Mouse (Mus musculus) limb, embryonic 14.5 days (tissue): ENCODE results near the gene Dynlt3. TPM values are rescaled to one million over a fixed set of nuclear protein-coding genes. Genes with fewer than 3 reads are reported as not detected.
A peak's percentile ranks its signal among the peaks of the same experiment; 100 is the strongest.
"Not testable (repeated sequence)": the region's sequence is repeated elsewhere in the genome, so short reads cannot be mapped to it uniquely, and the experiment has no call there.

Experiments
- ATAC-seq: fragments of 200-750 bp; cut with Nextera tagmentation; 2 replicates; pipeline ENCODE4 v1.8.0; 2017; ENCODE audit warnings: low read depth, moderate number of reproducible peaks, moderate TSS enrichment; ENCODE audit not compliant: low FRiP score
- DNase-seq: peaks from one replicate; pipeline ENCODE4 v3.0.0-alpha.2; 2015; ENCODE audit warnings: low spot score
- H3K27ac ChIP-seq: fragments of 300-500 bp; sonication (generic); replicated peaks from 2 replicates; pipeline ENCODE4 v1.5.1; 2014; ENCODE audit warnings: low read depth, mild to moderate bottlenecking, low read length, moderate library complexity, mixed read lengths
- H3K27me3 ChIP-seq: fragments of 300-500 bp; sonication (generic); 2 replicates; pipeline ENCODE4 v1.6.1; 2014; ENCODE audit warnings: low read length, mixed read lengths; ENCODE audit not compliant: control insufficient read depth, insufficient read depth
- H3K36me3 ChIP-seq: fragments of 300-500 bp; sonication (generic); 2 replicates; pipeline ENCODE4 v1.6.1; 2014; ENCODE audit warnings: mild to moderate bottlenecking, low read length, moderate library complexity, mixed read lengths; ENCODE audit not compliant: control insufficient read depth, insufficient read depth
- H3K4me1 ChIP-seq: fragments of 300-500 bp; sonication (generic); 2 replicates; pipeline ENCODE4 v1.6.1; 2014; ENCODE audit warnings: antibody characterized with exemption, low read length, mixed read lengths; ENCODE audit not compliant: control insufficient read depth, insufficient read depth
- H3K4me2 ChIP-seq: fragments of 300-500 bp; sonication (generic); replicated peaks from 2 replicates; pipeline ENCODE4 v1.6.1; 2014; ENCODE audit warnings: low read depth, mild to moderate bottlenecking, low read length, moderate library complexity; ENCODE audit not compliant: severe bottlenecking
- H3K4me3 ChIP-seq: fragments of 300-500 bp; sonication (generic); replicated peaks from 2 replicates; pipeline ENCODE4 v1.5.1; 2014; ENCODE audit warnings: low read length
- H3K9ac ChIP-seq: fragments of 300-500 bp; sonication (generic); 2 replicates; pipeline ENCODE4 v1.6.1; 2014; ENCODE audit warnings: mild to moderate bottlenecking, low read depth, low read length, moderate library complexity; ENCODE audit not compliant: severe bottlenecking
- H3K9me3 ChIP-seq: fragments of 300-500 bp; sonication (generic); 2 replicates; pipeline ENCODE4 v1.6.1; 2016; ENCODE audit warnings: low read length; ENCODE audit not compliant: control insufficient read depth
- POLR2A ChIP-seq: fragments of 200-500 bp; IDR thresholded peaks from 2 replicates; pipeline ENCODE4 v1.8.0; 2012; ENCODE audit warnings: inconsistent platforms, mild to moderate bottlenecking, moderate library complexity, borderline replicate concordance; ENCODE audit not compliant: insufficient read depth, insufficient read length; ENCODE audit errors: extremely low read depth
- WGBS: fragments of 180-500 bp; shearing (Covaris S2); extraction: QIAGEN DNeasy Blood & Tissue Kit; methylation state at CpG from one replicate; pipeline ENCODE4 v1.1.7; 2014; 5-methylcytosine and 5-hydroxymethylcytosine counted together
- polyA plus RNA-seq, 2 experiments: library from polyadenylated mRNA; depleted of rRNA in 1 of 2; stranded (reverse) in 1 of 2; unstranded in 1 of 2; fragments of >200 nt; fragmentation: Nextera tagmentation in 1 of 2; extraction: Ambion mirVana in 1 of 2; gene quantifications; 2 replicates each; pipeline versions ENCODE4 v1.2.1 to v1.2.3; 2012 to 2014

Gene Dynlt3
- polyA plus RNA-seq (2012; rRNA removed) (23.7 and 38.6 TPM in 2 replicates), polyA plus RNA-seq (2014; fragmentation: Nextera tagmentation; extraction: Ambion mirVana) (45.8 and 58.4 TPM in 2 replicates)

- DNase-seq (peak; percentile 84), ATAC-seq (peak; percentile 97)
- peak within 1 kb of the TSS; percentile 79 for H3K27ac ChIP-seq
- peak within 1 kb of the TSS; percentile 43 for H3K4me2 ChIP-seq
- WGBS = 8% methylated on average over 30 of the region's 30 CpGs
- H3K9ac ChIP-seq = peak within 1 kb of the TSS; percentile 62
- peak within 1 kb of the TSS; percentile 48 for H3K4me3 ChIP-seq
- TF ChIP-seq POLR2A = no peak
- no peaks in the 10 kb centered on the region for H3K9me3 ChIP-seq
- H3K4me1 ChIP-seq = no peaks in the 10 kb centered on the region; the same call in 1 of the 2 replicates
- no peaks in the 10 kb centered on the region for H3K27me3 ChIP-seq
- no peaks in the 10 kb centered on the region for H3K36me3 ChIP-seq
Measured at GRCm38 (mm10) chrX:9662391-9663111, at the start of gene Dynlt3. Gene Dynlt3, minus strand, starts transcription at chrX:9663003.

GRCm38 (mm10) chrX:9699815-9700214 lies 37.0 kb upstream of the Dynlt3 start:
- Histone ChIP-seq H3K4me3 (no peak overlapping the region), H3K36me3 (no peaks in the 10 kb centered on the region), H3K9me3 (no peaks in the 10 kb centered on the region), H3K4me1 (no peaks in the 10 kb centered on the region), H3K9ac (no peak overlapping the region), H3K4me2 (no peak overlapping the region), H3K27me3 (no peaks in the 10 kb centered on the region), H3K27ac (no peak overlapping the region)
- DNase-seq = no peak
- TF ChIP-seq POLR2A = no peak
- ATAC-seq = no peak
- WGBS = 91% methylated on average over 3 of the region's 3 CpGs

- no peaks in the 10 kb centered on the region for H3K9me3 ChIP-seq
- no peak overlapping the region for H3K27ac ChIP-seq
- no peaks in the 10 kb centered on the region for H3K4me1 ChIP-seq
- TF ChIP-seq POLR2A = no peak
- no peak overlapping the region for H3K4me2 ChIP-seq
- no peak overlapping the region for H3K4me3 ChIP-seq
- DNase-seq = no peak
- H3K36me3 ChIP-seq = no peaks in the 10 kb centered on the region
- no peak overlapping the region for H3K9ac ChIP-seq
- H3K27me3 ChIP-seq = no peaks in the 10 kb centered on the region
- WGBS = 71% methylated on average over 6 of the region's 6 CpGs
- no peak for ATAC-seq
Measured at GRCm38 (mm10) chrX:9695997-9696396, 33.2 kb upstream of the Dynlt3 start.

GRCm38 (mm10) chrX:9672040-9672439 lies 9.2 kb upstream of the Dynlt3 start:
- WGBS = 67% methylated on average over 1 of the region's 1 CpGs
- H3K4me2 ChIP-seq = no peak overlapping the region
- no peak overlapping the region for H3K27ac ChIP-seq
- no peak for ATAC-seq
- no peak overlapping the region for H3K4me3 ChIP-seq
- no peaks in the 10 kb centered on the region for H3K27me3 ChIP-seq
- no peaks in the 10 kb centered on the region for H3K9me3 ChIP-seq
- no peak for TF ChIP-seq POLR2A
- DNase-seq = no peak
- no peaks in the 10 kb centered on the region for H3K36me3 ChIP-seq
- no peak overlapping the region for H3K9ac ChIP-seq
- no peaks in the 10 kb centered on the region for H3K4me1 ChIP-seq

- DNase-seq = no peak
- no peak overlapping the region for H3K4me2 ChIP-seq
- TF ChIP-seq POLR2A = no peak
- H3K9me3 ChIP-seq = no peaks in the 10 kb centered on the region
- 90% methylated on average over 3 of the region's 3 CpGs for WGBS
- H3K9ac ChIP-seq = no peak overlapping the region
- H3K27me3 ChIP-seq = no peaks in the 10 kb centered on the region
- no peak overlapping the region for H3K27ac ChIP-seq
- H3K4me3 ChIP-seq = no peak overlapping the region
- no peaks in the 10 kb centered on the region for H3K36me3 ChIP-seq
- no peak for ATAC-seq
- no peaks in the 10 kb centered on the region for H3K4me1 ChIP-seq
Measured at GRCm38 (mm10) chrX:9671418-9671817, 8.6 kb upstream of the Dynlt3 start.

- DNase-seq = no peak
- no peaks in the 10 kb centered on the region for H3K9me3 ChIP-seq
Measured at GRCm38 (mm10) chrX:9652806-9653205, 10.0 kb downstream of the Dynlt3 start.

GRCm38 (mm10) chrX:9640594-9640993 lies 22.2 kb downstream of the Dynlt3 start:
- WGBS = 85% methylated on average over 5 of the region's 5 CpGs
- not testable (repeated sequence) for H3K27me3 ChIP-seq, H3K27ac ChIP-seq, H3K4me1 ChIP-seq, DNase-seq, H3K9me3 ChIP-seq, ATAC-seq, H3K4me3 ChIP-seq, H3K9ac ChIP-seq, H3K4me2 ChIP-seq, H3K36me3 ChIP-seq

More at GRCm38 (mm10) chrX:9652806-9653205, 10.0 kb downstream of the Dynlt3 start:
- Histone ChIP-seq H3K4me1 (no peaks in the 10 kb centered on the region), H3K27me3 (no peaks in the 10 kb centered on the region), H3K4me3 (no peak overlapping the region), H3K27ac (no peak overlapping the region), H3K4me2 (no peak overlapping the region), H3K9ac (no peak overlapping the region), H3K36me3 (no peaks in the 10 kb centered on the region)
- WGBS = 76% methylated on average over 3 of the region's 3 CpGs
- no peak for ATAC-seq
- TF ChIP-seq POLR2A = no peak

GRCm38 (mm10) chrX:9640126-9640525 lies 22.7 kb downstream of the Dynlt3 start:
- not testable (repeated sequence) for H3K4me2 ChIP-seq, H3K27me3 ChIP-seq, H3K9ac ChIP-seq, DNase-seq, H3K27ac ChIP-seq, H3K36me3 ChIP-seq, ATAC-seq, H3K4me1 ChIP-seq, H3K9me3 ChIP-seq, H3K4me3 ChIP-seq
- WGBS = 57% methylated on average over 2 of the region's 2 CpGs
